Mouse (Mus musculus) skeletal muscle tissue, adult 2 months (tissue): ENCODE measurements at regions not wholly inside any gene's neighbourhood (a gene's known extent, or its start where the extent isn't known, plus 50 kb on each side); places are given as distances from the start of the nearest gene placed in this dataset.
"Not testable (repeated sequence)": the region's sequence is repeated elsewhere in the genome, so short reads cannot be mapped to it uniquely, and the experiment has no call there.

Source experiments
- DNase-seq: peaks from one replicate; pipeline ENCODE4 v3.0.0-alpha.2; 2012; ENCODE audit warnings: low read depth, low spot score

- DNase-seq = no peak
Measured at GRCm38 (mm10) chr17:27318969-27319695, 114.9 kb upstream of the Lemd2 start.

GRCm38 (mm10) chr17:27317576-27318277, 113.5 kb upstream of the Lemd2 start:
- DNase-seq = peak; percentile 52

GRCm38 (mm10) chr17:27316711-27317575, 112.7 kb upstream of the Lemd2 start:
- peak; percentile 45 for DNase-seq

- DNase-seq = no peak
Measured at GRCm38 (mm10) chr17:27315947-27316628, 111.8 kb upstream of the Lemd2 start.

- DNase-seq = no peak
Measured at GRCm38 (mm10) chr17:27315428-27315827, 111.2 kb upstream of the Lemd2 start.

GRCm38 (mm10) chr17:27314821-27315392, 110.6 kb upstream of the Lemd2 start:
- DNase-seq = no peak

- DNase-seq = no peak
Measured at GRCm38 (mm10) chr17:27308933-27309332, 104.7 kb upstream of the Lemd2 start.

- DNase-seq = no peak
Measured at GRCm38 (mm10) chr17:27304842-27305241, 100.6 kb upstream of the Lemd2 start.

GRCm38 (mm10) chr17:27303633-27304479, 99.6 kb upstream of the Lemd2 start:
- DNase-seq = no peak

GRCm38 (mm10) chr17:27303061-27303460, 98.8 kb upstream of the Lemd2 start:
- no peak for DNase-seq

- DNase-seq = no peak
Measured at GRCm38 (mm10) chr17:27301376-27301775, 97.1 kb upstream of the Lemd2 start.

GRCm38 (mm10) chr17:27299297-27299696, 95.0 kb upstream of the Lemd2 start:
- DNase-seq = no peak

GRCm38 (mm10) chr17:27298351-27298750, 94.1 kb upstream of the Lemd2 start:
- no peak for DNase-seq

GRCm38 (mm10) chr17:27296156-27296555, 91.9 kb upstream of the Lemd2 start:
- DNase-seq = no peak

- DNase-seq = no peak
Measured at GRCm38 (mm10) chr17:27294208-27294604, 89.9 kb upstream of the Lemd2 start.

- no peak for DNase-seq
Measured at GRCm38 (mm10) chr17:27293586-27294207, 89.4 kb upstream of the Lemd2 start.

- no peak for DNase-seq
Measured at GRCm38 (mm10) chr17:27291673-27292072, 87.4 kb upstream of the Lemd2 start.

GRCm38 (mm10) chr17:27291176-27291575, 86.9 kb upstream of the Lemd2 start:
- DNase-seq = no peak

- no peak for DNase-seq
Measured at GRCm38 (mm10) chr17:27290311-27290710, 86.0 kb upstream of the Lemd2 start.

GRCm38 (mm10) chr17:27289804-27290203, 85.5 kb upstream of the Lemd2 start:
- not testable (repeated sequence) for DNase-seq
